Mouse (Mus musculus): ENCODE data around the gene Krtdap.
"Not testable (repeated sequence)": the region's sequence is repeated elsewhere in the genome, so short reads cannot be mapped to it uniquely, and the experiment has no call there.

The Krtdap gene

GRCm38 (mm10) chr7:30787377-30788022 is at the start of gene Krtdap:
Gene Krtdap (plus strand): TSS chr7:30787896.
- in situ Hi-C loops (cut with MboI), result no loop called here

- in situ Hi-C loops (cut with MboI), result not testable (repeated sequence)
These were observed 45.1 kb upstream of the Krtdap start for GRCm38 (mm10) chr7:30742570-30742969.

GRCm38 (mm10) chr7:30743617-30744016 is 44.1 kb upstream of the Krtdap start, which contains the start of gene Gapdhs:
Gene Gapdhs (minus strand): TSS chr7:30743681.
- in situ Hi-C loops (cut with MboI), result not testable (repeated sequence)

- in situ Hi-C loops (cut with MboI), result no loop called here
These were observed 43.6 kb upstream of the Krtdap start for GRCm38 (mm10) chr7:30744022-30744598.

- in situ Hi-C loops (cut with MboI), result no loop called here
These were observed 40.0 kb upstream of the Krtdap start for GRCm38 (mm10) chr7:30747525-30748204.

GRCm38 (mm10) chr7:30749824-30750606 is 37.7 kb upstream of the Krtdap start:
- in situ Hi-C loops (cut with MboI), result no loop called here

GRCm38 (mm10) chr7:30751086-30751669 is 36.5 kb upstream of the Krtdap start, which contains the start of gene Sbsn:
Gene Sbsn (plus strand): TSS chr7:30751471.
- in situ Hi-C loops (cut with MboI), result no loop called here

- in situ Hi-C loops (cut with MboI), result no loop called here
These were observed 30.7 kb upstream of the Krtdap start for GRCm38 (mm10) chr7:30757001-30757400.

GRCm38 (mm10) chr7:30758853-30759252 is 28.8 kb upstream of the Krtdap start:
- in situ Hi-C loops (cut with MboI), result no loop called here

- in situ Hi-C loops (cut with MboI), result no loop called here
These were observed 25.8 kb upstream of the Krtdap start for GRCm38 (mm10) chr7:30761769-30762352.

GRCm38 (mm10) chr7:30763456-30763855 is 24.2 kb upstream of the Krtdap start, which contains the start of gene Dmkn:
Gene Dmkn (plus strand): TSS chr7:30763756.
- in situ Hi-C loops (cut with MboI), result no loop called here

GRCm38 (mm10) chr7:30765173-30765572 is 22.5 kb upstream of the Krtdap start:
- in situ Hi-C loops (cut with MboI), result no loop called here

- in situ Hi-C loops (cut with MboI), result no loop called here
These were observed 21.3 kb upstream of the Krtdap start for GRCm38 (mm10) chr7:30766408-30766807.

GRCm38 (mm10) chr7:30769236-30769635 is 18.5 kb upstream of the Krtdap start:
- in situ Hi-C loops (cut with MboI), result no loop called here

- in situ Hi-C loops (cut with MboI), result no loop called here
These were observed 11.6 kb upstream of the Krtdap start for GRCm38 (mm10) chr7:30776104-30776503.

GRCm38 (mm10) chr7:30777081-30777579 is 10.6 kb upstream of the Krtdap start:
- in situ Hi-C loops (cut with MboI), result no loop called here

- in situ Hi-C loops (cut with MboI), result no loop called here
These were observed 9.8 kb upstream of the Krtdap start for GRCm38 (mm10) chr7:30777911-30778310.

- in situ Hi-C loops (cut with MboI), result no loop called here
These were observed 5.9 kb upstream of the Krtdap start for GRCm38 (mm10) chr7:30781792-30782191.

GRCm38 (mm10) chr7:30782658-30783057 is 5.0 kb upstream of the Krtdap start:
- in situ Hi-C loops (cut with MboI), result no loop called here

GRCm38 (mm10) chr7:30785154-30785553 is 2.5 kb upstream of the Krtdap start:
- in situ Hi-C loops (cut with MboI), result no loop called here

Data from mature B cell (primary cell).